Mouse (Mus musculus) adrenal gland, postnatal 36 days (tissue): ENCODE measurements around the gene Gm17268. TPM values are rescaled to one million over a fixed set of nuclear protein-coding genes. Genes with fewer than 3 reads are reported as not detected.

Experiments used
- DNase-seq, 2 experiments: peaks; one replicate each; pipeline ENCODE4 v3.0.0; 2021; ENCODE audit warnings: mixed read lengths in 1 of 2
- long read RNA-seq, 2 experiments: library from polyadenylated mRNA; stranded (forward); transcript quantifications; one replicate each; pipeline ENCODE4 v2.0.0; 2021; ENCODE audit warnings: borderline sequencing depth in 2 of 2
- total RNA-seq, 2 experiments: library from RNA; stranded (reverse); gene quantifications; 2 replicates each; pipeline ENCODE4 v1.2.3; 2021

The Gm17268 gene
- not detected for total RNA-seq
- long read RNA-seq, experiment 1, partial matches to known transcripts, result 0 of 1 reads
- long read RNA-seq, experiment 1, other reads (novel, unspliced or antisense), result 1 of 1 reads
- long read RNA-seq, experiment 2, partial matches to known transcripts, result 0 of 1 reads
- long read RNA-seq, experiment 2, other reads (novel, unspliced or antisense), result 1 of 1 reads

- no peak for DNase-seq
Measured at GRCm38 (mm10) chr11:82038535-82038934, at the start of gene Gm17268. Gene Gm17268, minus strand, starts transcription at chr11:82038562.

GRCm38 (mm10) chr11:82084360-82084759 lies 46.0 kb upstream of the Gm17268 start:
- DNase-seq, result no peak

GRCm38 (mm10) chr11:82080865-82081264 lies 42.5 kb upstream of the Gm17268 start:
- DNase-seq, result no peak

- no peak for DNase-seq
Measured at GRCm38 (mm10) chr11:82078136-82078730, 39.9 kb upstream of the Gm17268 start.

GRCm38 (mm10) chr11:82077031-82077430 lies 38.7 kb upstream of the Gm17268 start:
- DNase-seq, result no peak

GRCm38 (mm10) chr11:82073686-82074085 lies 35.3 kb upstream of the Gm17268 start:
- DNase-seq, result no peak

- no peak for DNase-seq
Measured at GRCm38 (mm10) chr11:82072984-82073383, 34.6 kb upstream of the Gm17268 start.

GRCm38 (mm10) chr11:82072374-82072773 lies 34.0 kb upstream of the Gm17268 start:
- DNase-seq, result no peak

- no peak for DNase-seq
Measured at GRCm38 (mm10) chr11:82071076-82071475, 32.7 kb upstream of the Gm17268 start.

- no peak for DNase-seq
Measured at GRCm38 (mm10) chr11:82066953-82067571, 28.7 kb upstream of the Gm17268 start.

GRCm38 (mm10) chr11:82063454-82063853 lies 25.1 kb upstream of the Gm17268 start:
- DNase-seq, result no peak

- DNase-seq, result no peak
Measured at GRCm38 (mm10) chr11:82062226-82062625, 23.9 kb upstream of the Gm17268 start.

GRCm38 (mm10) chr11:82057646-82058045 lies 19.3 kb upstream of the Gm17268 start, which contains the start of gene Ccl11:
Gene Ccl11, plus strand, starts transcription at chr11:82057823.
- no peak for DNase-seq

- no peak for DNase-seq
Measured at GRCm38 (mm10) chr11:82053849-82054248, 15.5 kb upstream of the Gm17268 start.

- DNase-seq, result peak; percentile 29 to 43
Measured at GRCm38 (mm10) chr11:82047746-82048415, 9.5 kb upstream of the Gm17268 start.

GRCm38 (mm10) chr11:82045471-82045870 lies 7.1 kb upstream of the Gm17268 start, which contains the start of gene Ccl7:
Gene Ccl7, plus strand, starts transcription at chr11:82045712.
- DNase-seq, result peak; percentile 61 to 65

- DNase-seq, result no peak
Measured at GRCm38 (mm10) chr11:82041671-82042080, 3.3 kb upstream of the Gm17268 start.

GRCm38 (mm10) chr11:82039132-82039660 lies 834 bp upstream of the Gm17268 start:
- DNase-seq, result no peak

- no peak for DNase-seq
Measured at GRCm38 (mm10) chr11:82035857-82036256, 2.5 kb downstream of the Gm17268 start.

GRCm38 (mm10) chr11:82035356-82035755 lies 3.0 kb downstream of the Gm17268 start, which contains the start of gene Ccl2:
Gene Ccl2, plus strand, starts transcription at chr11:82035571.
- peak; percentile 81 to 85 for DNase-seq

- DNase-seq, result no peak
Measured at GRCm38 (mm10) chr11:82034446-82034845, 3.9 kb downstream of the Gm17268 start.

GRCm38 (mm10) chr11:82032678-82033344 lies 5.6 kb downstream of the Gm17268 start:
- DNase-seq, result peak; percentile 69 to 78
